Mouse (Mus musculus) embryonic stem cell, embryonic (primary cell): ENCODE data around the gene Foxk1.

Experiments used
- CTCF ChIA-PET, 4 experiments: fragments of 300-600 bp in 2 of 4; fragments of 350-600 bp in 2 of 4; sonication (Branson Sonifier 250); formaldehyde crosslinking; loops; one replicate each; lab custom pipeline; 2022; ENCODE audit warnings: inconsistent platforms in 2 of 4; lab: Charles Lee
- POLR2A ChIA-PET, 4 experiments: fragments of 300-600 bp in 2 of 4; fragments of 350-600 bp in 2 of 4; sonication (Branson Sonifier 250); formaldehyde crosslinking; loops; one replicate each; lab custom pipeline; 2022; ENCODE audit warnings: antibody characterized with exemption in 4 of 4, inconsistent platforms in 1 of 4; lab: Charles Lee

The Foxk1 gene

DNA sequence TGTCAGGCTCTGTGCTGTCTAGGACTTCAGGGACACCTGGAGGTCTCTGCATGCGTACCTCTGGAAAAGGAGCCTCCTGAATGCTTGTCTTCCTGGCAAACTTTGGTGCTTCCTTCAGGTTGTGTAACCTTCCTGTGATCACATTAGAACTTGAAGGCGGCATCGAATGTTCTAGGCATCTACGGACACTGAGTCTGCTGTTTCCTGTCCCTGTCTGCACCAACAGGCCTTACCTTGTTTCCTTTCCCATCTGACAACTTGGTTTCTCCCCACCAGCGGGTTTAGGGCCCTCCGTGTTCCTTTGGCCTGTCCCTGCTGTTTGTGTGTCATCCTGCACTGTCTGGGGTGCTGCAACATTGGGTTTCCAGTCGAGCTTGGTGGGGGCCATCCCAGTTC is 40.7 kb downstream of the Foxk1 start:
- POLR2A ChIA-PET = interaction anchor here in 3 of 4 experiments (0.8 to 7.7 kb wide), 8 partner anchors 9 to 88 kb away, joined by 3 to 193 read pairs (median 30); partner anchors contain the start of genes Ap5z1 (in 1 of the 3), Foxk1 (in 1 of the 3) and Papolb (in 1 of the 3)
- CTCF ChIA-PET = no interaction called here

DNA sequence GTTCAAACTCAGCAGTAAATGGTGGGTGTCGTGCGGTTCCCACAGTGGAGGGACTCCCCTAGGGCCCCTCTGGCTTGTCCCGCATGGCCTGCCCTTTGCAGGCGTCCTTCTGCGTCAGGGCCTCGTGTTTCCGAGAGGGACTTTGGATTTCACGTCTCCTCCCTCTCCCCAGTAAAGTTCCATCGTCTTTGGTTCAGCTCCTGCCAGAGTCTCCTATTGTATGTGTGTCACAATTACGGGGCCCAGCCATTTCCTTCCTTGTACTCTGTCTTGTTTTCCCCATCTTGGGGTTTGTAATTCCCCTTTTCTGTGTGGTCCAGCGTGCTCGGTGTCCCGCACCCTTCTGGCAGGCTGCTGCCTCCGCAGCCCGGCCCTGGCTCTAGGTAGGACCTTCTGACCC is 42.2 kb downstream of the Foxk1 start:
- ChIA-PET CTCF (no interaction called here), POLR2A (interaction anchor here in 3 of 4 experiments (0.6 to 4.7 kb wide), 4 partner anchors 13 to 123 kb away, joined by 4 to 54 read pairs (median 8); partner anchors contain the start of gene Ap5z1 (in 1 of the 3))

DNA sequence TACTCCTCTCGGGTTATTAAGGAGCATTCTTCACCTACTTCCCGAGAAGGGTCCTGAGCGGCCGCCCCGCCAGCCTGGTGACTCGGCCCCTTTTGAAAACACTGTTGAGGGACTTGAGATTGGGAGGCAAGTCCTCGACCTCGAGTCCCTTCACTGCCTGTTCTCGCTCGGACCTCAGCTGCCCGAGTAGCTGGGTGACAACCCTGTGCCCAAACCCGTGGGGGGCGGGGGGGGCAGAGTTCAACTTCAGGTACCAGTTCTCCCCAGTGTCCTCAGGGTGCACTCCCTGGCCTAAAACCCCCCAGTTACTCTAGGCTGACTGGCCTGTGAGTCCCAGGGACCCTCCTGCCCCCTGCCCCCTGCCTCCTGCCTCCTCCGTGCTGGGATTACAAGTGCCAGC is 42.7 kb downstream of the Foxk1 start:
- ChIA-PET CTCF (interaction anchor here in 1 of 4 experiments (1.2 to 2.2 kb wide), 2 partner anchors 44 to 56 kb away, joined by 3 to 8 read pairs; no protein-coding TSS in a partner anchor), POLR2A (interaction anchor here in 3 of 4 experiments (0.6 to 4.7 kb wide), 6 partner anchors 14 to 124 kb away, joined by 4 to 54 read pairs (median 8); partner anchors contain the start of genes Foxk1 (in 2 of the 3) and Ap5z1 (in 1 of the 3))

DNA sequence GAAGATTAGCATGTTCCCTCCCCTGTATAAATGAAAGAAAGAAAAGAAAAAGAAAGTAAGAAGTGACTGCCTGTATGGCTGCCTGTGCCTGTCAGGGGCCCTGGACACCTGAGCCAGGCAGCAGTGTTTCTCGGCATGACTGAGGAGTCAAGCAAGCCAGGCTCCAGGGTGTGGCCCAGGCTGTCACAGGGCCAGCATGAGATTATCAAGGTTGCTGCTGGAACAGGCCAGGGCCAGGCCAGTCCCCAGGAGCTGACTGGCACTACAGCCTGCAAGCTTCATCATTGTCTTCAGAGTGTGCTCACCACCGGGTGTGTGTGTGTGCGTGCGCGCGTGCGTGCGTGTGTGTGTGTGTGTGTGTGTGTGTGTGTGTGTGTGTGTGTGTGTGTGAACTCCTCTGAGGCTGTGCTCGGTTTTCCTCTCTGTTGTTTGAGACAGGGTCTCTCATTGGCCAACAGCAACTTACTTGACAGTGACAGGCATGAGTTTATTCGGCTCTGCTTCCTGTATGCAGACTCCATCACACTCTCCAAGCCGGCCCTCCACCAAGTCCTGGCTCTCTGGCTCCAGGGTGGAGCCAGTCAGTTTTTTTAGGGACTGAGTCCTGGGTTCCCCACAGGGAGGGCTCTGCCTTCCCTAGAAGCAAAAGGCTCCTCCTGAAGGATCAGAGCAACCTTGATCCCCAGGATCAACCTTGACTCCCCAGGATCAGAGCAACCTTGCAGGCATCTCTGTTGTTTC is 43.7 kb downstream of the Foxk1 start:
- POLR2A ChIA-PET = interaction anchor here in 3 of 4 experiments (0.5 to 3.1 kb wide), 14 partner anchors 9 to 56 kb away, joined by 3 to 12 read pairs (median 4); partner anchors contain the start of genes Ap5z1 (in 2 of the 3) and Foxk1 (in 2 of the 3)
- CTCF ChIA-PET = interaction anchor here in 3 of 4 experiments (0.6 to 2.2 kb wide), 7 partner anchors 9 to 120 kb away, joined by 3 to 8 read pairs (median 4); no protein-coding TSS in a partner anchor

DNA sequence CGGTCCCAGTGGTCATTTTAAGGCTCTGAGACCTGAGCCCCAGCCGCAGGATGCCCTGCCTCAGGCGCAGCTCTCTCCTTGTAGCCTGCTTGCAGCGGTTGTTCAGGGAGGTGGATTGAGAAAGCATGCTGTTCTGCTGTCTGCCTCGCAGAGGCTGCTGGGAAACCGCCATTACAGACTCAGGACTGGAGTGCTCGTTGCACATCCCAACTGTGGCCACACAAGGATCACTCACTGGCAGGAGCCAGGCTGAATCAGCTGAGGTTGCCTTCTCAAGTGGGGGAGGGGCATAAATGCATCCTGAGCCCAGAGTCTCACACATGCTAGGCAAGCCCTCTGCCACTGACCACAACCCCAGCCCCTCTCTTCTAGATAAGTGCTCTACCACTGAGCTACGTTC is 44.4 kb downstream of the Foxk1 start:
- POLR2A ChIA-PET = interaction anchor here in 2 of 4 experiments (0.7 to 3.1 kb wide), 11 partner anchors 17 to 580 kb away, joined by 3 to 12 read pairs (median 4); partner anchors contain the start of genes Foxk1 (in 2 of the 2) and Ap5z1 (in 1 of the 2)
- CTCF ChIA-PET = interaction anchor here in 2 of 4 experiments (0.9 to 2.2 kb wide), 3 partner anchors 15 to 82 kb away, joined by 3 to 8 read pairs (median 4); no protein-coding TSS in a partner anchor

DNA sequence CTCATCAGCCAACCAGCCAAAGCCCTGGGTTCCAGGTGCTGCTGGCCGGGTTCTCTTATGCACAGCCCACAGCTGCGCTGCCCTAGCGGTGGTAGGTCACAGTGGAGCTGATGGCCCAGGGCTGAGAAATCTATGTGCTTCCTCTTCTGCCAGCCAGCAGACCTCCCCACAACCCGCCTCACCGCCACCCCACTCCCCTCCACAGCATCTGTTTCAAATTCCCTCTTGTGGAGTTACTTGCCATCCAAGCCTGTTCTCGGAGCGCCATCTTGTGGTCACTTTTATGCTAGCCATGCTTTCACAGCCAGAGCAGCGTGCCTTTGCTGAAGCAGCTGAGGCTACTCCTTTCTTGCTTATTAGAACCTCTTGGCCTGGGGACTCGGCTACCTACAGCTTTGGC is 46.8 kb downstream of the Foxk1 start:
- POLR2A ChIA-PET = interaction anchor here in 3 of 4 experiments (0.6 to 5.1 kb wide), 12 partner anchors 7 to 801 kb away, joined by 3 to 45 read pairs (median 4); partner anchors contain the start of genes Ap5z1 (in 1 of the 3) and Foxk1 (in 1 of the 3)

DNA sequence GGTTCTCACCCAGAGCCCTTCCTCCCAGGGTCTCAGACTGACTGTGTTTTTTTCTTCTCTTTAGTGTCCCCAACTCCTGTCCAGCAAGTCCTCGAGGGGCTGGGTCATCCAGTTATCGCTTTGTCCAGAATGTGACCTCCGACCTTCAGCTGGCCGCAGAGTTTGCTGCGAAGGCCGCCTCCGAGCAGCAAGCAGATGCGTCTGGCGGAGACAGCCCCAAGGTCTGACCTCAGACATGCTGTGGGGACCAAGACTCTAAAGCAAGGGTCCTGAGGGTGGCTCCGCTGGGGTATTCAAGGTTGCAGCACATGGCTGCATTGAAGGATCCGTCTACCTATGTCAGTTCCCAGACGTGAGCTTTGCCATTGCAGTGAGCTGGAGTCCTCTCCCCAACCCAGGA is 47.3 kb downstream of the Foxk1 start:
- ChIA-PET POLR2A (interaction anchor here in 3 of 4 experiments (1.0 to 5.1 kb wide), 9 partner anchors 8 to 98 kb away, joined by 3 to 45 read pairs (median 4); partner anchors contain the start of genes Ap5z1 (in 1 of the 3) and Foxk1 (in 1 of the 3)), CTCF (interaction anchor here (0.6 to 2.1 kb wide), 35 partner anchors 9 to 408 kb away, joined by 3 to 18 read pairs (median 4); partner anchors contain the start of genes Foxk1 (in 3 of the 4) and Ap5z1 (in 1 of the 4))

More for the DNA sequence above, 46.8 kb downstream of the Foxk1 start:
- CTCF ChIA-PET = interaction anchor here (0.5 to 2.1 kb wide), 40 partner anchors 9 to 1590 kb away, joined by 3 to 18 read pairs (median 4); partner anchors contain the start of genes Foxk1 (in 3 of the 4) and Ap5z1 (in 1 of the 4)

DNA sequence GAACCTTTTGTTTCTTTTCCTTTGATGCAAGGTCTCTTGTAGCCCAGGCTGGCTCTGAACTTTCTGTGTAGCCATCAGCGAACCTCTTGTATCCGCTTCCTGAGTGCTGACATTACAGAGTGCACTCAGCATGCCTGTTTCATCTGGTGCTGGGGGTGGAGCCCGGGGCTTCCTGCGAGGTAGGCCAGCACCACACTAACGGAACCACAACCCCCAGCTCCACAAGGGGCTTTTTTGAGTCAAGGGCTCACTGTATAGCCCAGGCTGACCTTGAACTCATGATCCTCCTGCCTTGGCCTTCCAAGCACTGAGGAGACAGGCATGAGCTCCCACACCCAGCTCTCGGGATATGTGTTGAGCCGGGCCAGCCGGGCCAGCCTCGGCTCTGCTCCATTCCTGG is 49.5 kb downstream of the Foxk1 start:
- ChIA-PET CTCF (interaction anchor here (0.6 to 2.9 kb wide), 12 partner anchors 10 to 216 kb away, joined by 3 to 19 read pairs (median 3); partner anchors contain the start of genes Ap5z1 (in 1 of the 4) and Foxk1 (in 1 of the 4)), POLR2A (interaction anchor here in 3 of 4 experiments (0.5 to 5.1 kb wide), 16 partner anchors 10 to 336 kb away, joined by 3 to 53 read pairs (median 8); partner anchors contain the start of genes Ap5z1 (in 2 of the 3) and Foxk1 (in 1 of the 3))

DNA sequence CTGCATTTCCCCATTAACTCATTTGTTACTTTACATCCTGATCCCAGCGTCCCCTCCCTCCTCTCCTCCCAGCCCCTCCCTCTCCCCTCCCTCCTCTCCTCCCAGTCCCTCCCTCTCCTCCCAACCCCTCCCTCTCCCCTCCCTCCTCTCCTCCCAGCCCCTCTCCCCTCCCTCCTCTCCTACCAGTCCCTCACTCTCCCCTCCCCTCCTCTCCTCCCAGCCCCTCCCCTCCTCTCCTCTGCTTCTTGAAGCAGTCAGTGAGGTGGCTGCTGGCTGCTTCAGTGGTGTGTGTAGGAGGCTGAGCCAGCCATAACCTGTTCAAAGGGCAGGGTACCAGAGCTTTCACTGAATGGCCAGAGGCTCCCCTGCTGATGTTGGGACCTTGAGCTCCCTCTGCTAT is 50.5 kb downstream of the Foxk1 start:
- POLR2A ChIA-PET = interaction anchor here (0.6 to 5.1 kb wide), 37 partner anchors 10 to 477 kb away, joined by 3 to 53 read pairs (median 4); partner anchors contain the start of genes Ap5z1 (in 4 of the 4), Actb (in 1 of the 4) and Foxk1 (in 1 of the 4)
- CTCF ChIA-PET = interaction anchor here (0.5 to 2.9 kb wide), 26 partner anchors 11 to 1503 kb away, joined by 3 to 19 read pairs (median 3); partner anchors contain the start of genes Ap5z1 (in 1 of the 4), Foxk1 (in 1 of the 4) and Radil (in 1 of the 4)

DNA sequence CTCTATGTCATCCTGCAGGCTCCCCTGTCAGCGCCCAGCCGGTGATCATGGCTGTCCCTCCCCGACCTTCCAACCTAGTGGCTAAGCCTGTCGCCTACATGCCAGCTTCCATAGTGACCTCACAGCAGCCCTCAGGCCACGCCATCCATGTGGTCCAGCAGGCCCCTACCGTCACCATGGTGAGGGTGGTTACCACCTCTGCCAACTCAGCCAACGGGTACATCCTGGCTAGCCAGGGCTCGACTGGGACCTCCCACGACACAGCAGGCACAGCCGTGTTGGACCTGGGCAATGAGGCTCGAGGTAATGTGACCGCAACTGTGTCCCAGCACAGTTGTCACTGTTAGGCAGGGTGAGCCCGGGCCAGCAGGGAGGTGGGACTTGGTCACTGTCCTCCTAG is 52.4 kb downstream of the Foxk1 start:
- ChIA-PET POLR2A (interaction anchor here in 1 of 4 experiments (4.9 kb wide), 1 partner anchor 9 kb away, joined by 38 read pairs; the partner anchor contains the start of gene Ap5z1), CTCF (no interaction called here)

DNA sequence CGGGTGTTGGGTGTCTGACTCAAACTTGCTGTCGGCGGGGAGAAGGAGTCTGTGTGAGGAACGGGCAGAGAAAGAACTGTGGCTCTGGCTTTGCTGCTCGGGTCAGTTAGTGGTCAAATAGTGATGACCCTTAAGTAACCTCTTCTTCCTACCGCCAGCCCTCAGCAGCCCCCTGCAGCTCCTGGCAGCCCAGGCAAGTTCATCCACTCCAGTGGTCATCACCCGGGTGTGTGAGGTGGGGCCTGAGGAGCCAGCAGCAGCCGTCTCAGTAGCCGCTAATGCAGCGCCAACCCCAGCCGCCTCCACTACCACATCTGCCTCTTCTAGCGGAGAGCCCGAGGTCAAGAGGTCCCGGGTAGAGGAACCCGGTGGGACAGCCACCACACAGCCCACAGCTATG is 55.0 kb downstream of the Foxk1 start:
- CTCF ChIA-PET = interaction anchor here in 1 of 4 experiments (2.3 kb wide), 1 partner anchor 8 kb away, joined by 8 read pairs; no protein-coding TSS in a partner anchor
- POLR2A ChIA-PET = interaction anchor here in 2 of 4 experiments (0.6 to 2.0 kb wide), 3 partner anchors 15 to 76 kb away, joined by 3 to 9 read pairs (median 6); no protein-coding TSS in a partner anchor

DNA sequence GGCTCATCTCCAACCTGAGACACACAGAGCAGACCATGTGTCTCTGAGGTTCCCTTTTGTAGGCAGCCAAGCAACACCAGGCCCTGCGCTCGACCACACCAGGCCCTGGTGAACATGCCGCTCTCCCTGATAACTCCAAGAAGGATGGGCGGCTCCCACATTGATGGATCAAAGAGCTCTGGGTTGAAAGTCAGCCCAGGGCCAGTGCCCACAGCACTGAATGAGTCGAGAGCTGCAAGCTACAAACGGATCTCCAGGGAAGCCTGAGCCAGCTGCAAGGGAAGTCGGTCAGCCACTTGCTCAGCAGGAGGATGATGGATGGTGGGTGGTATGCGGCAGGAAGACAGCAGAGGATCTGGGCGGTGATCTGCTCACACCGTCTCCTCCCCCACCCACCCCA is 56.0 kb downstream of the Foxk1 start:
- POLR2A ChIA-PET = interaction anchor here in 2 of 4 experiments (0.7 to 2.0 kb wide), 3 partner anchors 16 to 17 kb away, joined by 3 to 9 read pairs (median 3); no protein-coding TSS in a partner anchor
- CTCF ChIA-PET = interaction anchor here in 2 of 4 experiments (0.8 to 2.3 kb wide), 2 partner anchors 9 to 12 kb away, joined by 3 to 8 read pairs; no protein-coding TSS in a partner anchor

DNA sequence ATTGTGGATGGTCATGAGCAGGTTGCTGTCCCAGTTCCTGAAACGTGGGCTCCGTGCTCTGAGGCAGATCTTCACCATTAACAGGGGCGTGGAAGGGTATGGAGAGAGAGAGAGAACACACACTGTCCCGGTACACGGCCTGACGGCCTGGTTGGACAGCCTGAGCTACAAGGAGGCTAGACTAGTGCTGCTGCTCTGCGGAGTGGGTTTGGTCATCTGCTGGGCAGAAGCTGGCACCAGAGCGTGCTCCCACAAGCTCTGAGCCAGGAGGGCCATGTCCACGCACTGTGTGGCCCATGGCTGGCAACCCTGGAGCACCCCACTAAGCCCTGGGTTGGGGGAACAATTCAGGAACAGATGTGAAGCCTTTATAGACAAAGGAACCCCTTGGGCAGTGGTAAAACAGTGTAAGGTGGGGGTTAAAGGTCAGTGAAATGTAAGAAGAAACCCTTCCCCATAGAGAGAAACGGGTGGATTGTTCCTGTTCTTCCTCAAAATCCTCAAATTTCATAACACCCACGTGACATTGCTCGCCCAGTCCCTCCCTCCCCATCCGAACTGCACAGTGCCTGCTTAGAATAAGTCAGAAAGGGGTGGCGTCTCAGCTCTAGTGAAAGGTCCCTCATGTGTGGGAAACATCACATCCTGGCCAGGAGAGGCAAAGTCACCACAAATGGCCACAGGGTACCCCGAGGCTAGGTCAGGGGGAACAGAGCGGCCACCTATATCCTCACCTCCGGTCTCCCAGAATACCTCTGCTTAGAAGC is 57.7 kb downstream of the Foxk1 start:
- ChIA-PET CTCF (no interaction called here), POLR2A (interaction anchor here in 2 of 4 experiments (0.5 to 2.2 kb wide), 5 partner anchors 11 to 117 kb away, joined by 3 to 9 read pairs (median 5); no protein-coding TSS in a partner anchor)

DNA sequence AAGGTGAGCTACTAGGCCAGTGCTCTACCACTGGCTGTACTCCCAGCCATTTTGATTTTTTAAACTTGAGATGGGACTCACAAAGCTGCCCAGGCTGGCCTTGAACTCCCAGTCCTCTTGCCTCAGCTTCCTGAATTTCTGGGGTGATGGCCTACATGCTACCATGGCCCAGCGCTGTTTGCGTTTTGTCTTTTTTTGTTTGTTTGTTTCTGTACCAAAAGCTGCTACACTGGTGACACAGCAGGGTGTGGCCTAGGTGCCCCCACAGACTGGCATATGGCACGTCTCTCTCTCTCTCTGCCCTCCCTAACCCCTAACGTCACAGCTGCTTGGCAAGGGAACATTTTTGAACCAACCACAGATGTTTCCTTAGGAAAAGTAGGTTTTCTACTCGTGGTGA is 58.5 kb downstream of the Foxk1 start:
- ChIA-PET CTCF (interaction anchor here in 1 of 4 experiments (0.6 kb wide), 1 partner anchor 59 kb away, joined by 3 read pairs; no protein-coding TSS in a partner anchor), POLR2A (interaction anchor here in 2 of 4 experiments (0.5 to 4.9 kb wide), 7 partner anchors 7 to 723 kb away, joined by 3 to 38 read pairs (median 5); no protein-coding TSS in a partner anchor)

DNA sequence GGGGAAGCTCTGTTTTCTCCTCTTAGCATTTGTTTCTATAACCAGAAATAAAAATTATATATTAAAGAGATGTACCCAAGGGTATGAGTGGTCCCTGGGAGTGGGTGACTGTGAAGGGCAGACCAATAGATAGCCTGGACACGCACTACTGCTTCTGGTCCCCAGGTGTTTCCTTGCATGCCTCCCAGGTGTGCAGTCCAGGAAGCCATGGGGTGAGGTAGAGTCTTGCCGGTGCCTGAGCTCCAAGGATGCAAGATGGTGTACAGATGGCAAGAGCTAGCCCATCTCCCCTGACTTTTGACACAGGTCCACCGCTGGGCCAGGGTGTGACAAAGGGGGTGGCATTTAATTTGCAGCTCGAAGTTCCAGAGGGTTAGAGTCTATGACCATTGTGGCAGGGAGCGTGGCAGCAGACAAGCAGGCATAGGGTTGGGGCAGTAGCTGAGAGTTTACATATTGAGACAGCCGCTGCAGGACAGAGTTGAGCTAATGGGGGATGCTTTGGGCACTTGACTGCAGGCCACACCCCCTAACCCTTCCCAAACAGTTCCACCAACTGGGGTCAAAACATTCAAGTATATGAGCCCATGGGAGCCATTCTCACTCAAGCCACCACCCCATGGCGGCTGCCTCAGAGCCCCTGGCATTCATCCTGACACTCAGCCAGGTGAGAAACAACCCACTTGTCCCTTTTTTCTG is 60.8 kb downstream of the Foxk1 start:
- POLR2A ChIA-PET = interaction anchor here in 3 of 4 experiments (0.6 to 4.9 kb wide), 9 partner anchors 9 to 688 kb away, joined by 4 to 38 read pairs (median 15); no protein-coding TSS in a partner anchor
- CTCF ChIA-PET = interaction anchor here in 1 of 4 experiments (1.0 kb wide), 1 partner anchor 11 kb away, joined by 4 read pairs; no protein-coding TSS in a partner anchor

DNA sequence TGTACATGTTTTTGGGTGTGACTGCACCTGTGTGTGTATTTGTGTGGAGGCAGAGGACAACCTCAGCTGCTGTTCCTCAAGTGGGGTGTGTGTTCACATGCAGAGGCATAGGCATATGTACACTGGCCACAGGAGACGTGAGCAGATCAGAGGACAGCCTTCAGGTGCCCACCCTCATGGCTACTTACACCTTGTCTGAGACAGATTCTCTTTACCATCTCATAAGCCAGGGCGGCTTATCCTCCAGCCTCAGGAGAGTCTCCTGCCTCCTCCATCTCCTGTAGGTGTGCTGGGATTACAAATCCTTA is 61.3 kb downstream of the Foxk1 start:
- POLR2A ChIA-PET = interaction anchor here in 2 of 4 experiments (1.2 to 4.9 kb wide), 12 partner anchors 10 to 1632 kb away, joined by 4 to 38 read pairs (median 7); partner anchors contain the start of gene Gna12 (in 1 of the 2)
- CTCF ChIA-PET = no interaction called here
